Mouse (Mus musculus) CD4-positive, CD25-positive, alpha-beta regulatory T cell, adult 4 months (primary cell): ENCODE measurements at regions not wholly inside any gene's neighbourhood (a gene's known extent, or its start where the extent isn't known, plus 50 kb on each side); places are given as distances from the start of the nearest gene placed in this dataset.
A peak's percentile ranks its signal among the peaks of the same experiment; 100 is the strongest.

Experiments used
- ATAC-seq: one replicate; pipeline ENCODE4 v1.8.0; 2017

GRCm38 (mm10) chr2:79548039-79548600 lies 87.0 kb upstream of the Itprid2 start:
- ATAC-seq = no peak

DNA sequence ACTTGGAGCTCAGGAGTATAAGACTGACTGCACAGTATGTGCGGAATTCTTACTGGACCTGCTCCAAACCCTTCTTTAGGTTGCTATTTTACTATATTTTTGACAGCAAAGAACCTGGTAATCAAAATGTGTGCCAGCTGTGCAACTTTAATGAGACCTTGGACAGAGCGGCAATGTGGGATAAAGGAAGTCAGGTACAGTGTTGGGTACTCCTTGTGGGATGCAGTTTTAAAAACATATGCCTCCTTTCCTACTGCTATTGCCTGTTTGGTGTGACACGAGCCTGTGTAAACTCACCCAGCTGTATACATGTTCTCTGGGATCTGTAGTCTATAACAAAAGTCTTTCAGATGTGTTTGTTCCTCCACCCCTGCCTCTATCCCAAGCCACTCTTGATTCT lies 85.4 kb upstream of the Itprid2 start:
- no peak for ATAC-seq

DNA sequence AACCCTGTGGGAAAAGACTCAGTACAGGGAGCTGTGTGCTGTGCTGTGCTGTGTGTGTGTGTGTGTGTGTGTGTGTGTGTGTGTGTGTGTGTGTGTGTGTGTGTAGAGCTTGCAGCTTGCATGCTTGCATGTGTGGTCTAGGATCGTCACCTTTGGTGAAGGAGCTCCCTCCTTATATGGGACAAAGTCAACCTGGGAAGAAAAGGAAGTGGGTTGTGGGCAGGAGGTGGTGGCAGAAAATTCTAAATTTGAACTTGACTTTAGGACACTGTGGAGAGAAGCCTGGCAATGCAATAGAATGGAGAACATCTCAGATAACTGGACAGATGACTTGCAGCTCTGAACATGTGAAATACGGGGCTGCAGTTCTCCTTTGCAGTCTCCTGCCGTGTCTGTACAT lies 84.7 kb upstream of the Itprid2 start:
- ATAC-seq = no peak

- no peak for ATAC-seq
Measured at GRCm38 (mm10) chr2:79552481-79552880, 82.7 kb upstream of the Itprid2 start.

GRCm38 (mm10) chr2:79555395-79555794 lies 79.8 kb upstream of the Itprid2 start:
- peak; percentile 29 for ATAC-seq

DNA sequence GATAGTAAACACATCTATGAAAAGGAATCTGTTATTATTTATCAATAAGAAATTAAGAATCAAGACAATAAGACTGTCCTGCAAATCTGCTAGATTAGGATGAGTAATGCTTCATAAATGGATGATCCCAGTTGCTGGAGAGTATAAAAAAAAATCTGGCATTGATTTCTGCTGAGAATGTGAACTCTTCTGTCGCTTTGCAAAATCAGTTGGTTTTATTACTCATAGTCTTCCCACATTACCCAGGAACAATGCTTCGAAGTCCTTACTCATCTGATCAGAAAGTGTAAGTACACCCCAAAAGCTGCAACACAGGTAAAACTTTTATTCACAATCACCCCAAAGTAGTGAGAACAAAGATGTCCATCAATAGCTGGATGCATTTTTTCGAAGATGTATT lies 77.8 kb upstream of the Itprid2 start:
- ATAC-seq = no peak

- ATAC-seq = no peak
Measured at GRCm38 (mm10) chr2:79566280-79566933, 68.7 kb upstream of the Itprid2 start.

DNA sequence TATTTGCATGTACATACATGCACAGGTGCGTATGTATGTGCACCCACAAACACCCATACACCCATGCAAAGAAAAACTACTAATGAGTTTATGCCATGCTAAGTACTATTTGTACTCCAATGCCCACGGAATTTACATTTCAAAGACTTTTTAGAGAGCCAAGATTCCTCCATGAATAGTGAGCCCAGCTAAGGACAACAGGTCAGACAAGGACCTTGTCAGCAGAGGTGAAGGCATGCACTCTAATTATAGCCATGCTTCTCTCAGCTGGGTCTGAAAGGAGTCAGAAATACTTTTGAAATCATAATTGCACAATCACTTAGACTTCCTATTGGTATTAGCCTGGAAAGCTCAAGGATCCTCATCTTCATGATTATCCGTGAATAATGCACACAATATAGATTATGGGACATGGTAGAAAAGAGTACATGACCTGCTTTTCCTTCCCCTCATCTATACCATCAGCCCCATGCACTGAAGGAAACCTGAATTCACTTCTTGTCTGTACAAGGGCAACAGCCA lies 67.7 kb upstream of the Itprid2 start:
- ATAC-seq = no peak

GRCm38 (mm10) chr2:79569663-79570062 lies 65.5 kb upstream of the Itprid2 start:
- no peak for ATAC-seq

DNA sequence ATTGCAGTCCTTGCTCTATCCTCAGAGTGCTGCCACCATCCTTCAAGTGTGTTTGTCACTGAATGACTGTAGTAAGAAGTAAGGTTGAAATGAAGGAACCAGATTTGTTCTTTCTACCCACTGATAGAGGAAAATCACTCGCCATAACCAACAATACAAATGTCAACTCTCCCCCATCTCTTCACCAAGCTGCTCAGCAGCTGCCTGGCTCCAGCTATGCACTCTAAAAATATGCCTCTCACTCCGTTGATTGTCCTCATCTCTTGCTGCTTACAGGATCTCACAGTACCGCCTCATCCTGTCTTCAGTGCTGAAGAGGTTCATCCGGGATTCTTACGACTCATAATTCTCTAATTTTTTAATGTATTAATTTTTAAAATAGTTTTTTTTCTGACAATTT lies 63.2 kb upstream of the Itprid2 start:
- ATAC-seq = no peak

- ATAC-seq = no peak
Measured at GRCm38 (mm10) chr2:79575074-79575473, 60.1 kb upstream of the Itprid2 start.

DNA sequence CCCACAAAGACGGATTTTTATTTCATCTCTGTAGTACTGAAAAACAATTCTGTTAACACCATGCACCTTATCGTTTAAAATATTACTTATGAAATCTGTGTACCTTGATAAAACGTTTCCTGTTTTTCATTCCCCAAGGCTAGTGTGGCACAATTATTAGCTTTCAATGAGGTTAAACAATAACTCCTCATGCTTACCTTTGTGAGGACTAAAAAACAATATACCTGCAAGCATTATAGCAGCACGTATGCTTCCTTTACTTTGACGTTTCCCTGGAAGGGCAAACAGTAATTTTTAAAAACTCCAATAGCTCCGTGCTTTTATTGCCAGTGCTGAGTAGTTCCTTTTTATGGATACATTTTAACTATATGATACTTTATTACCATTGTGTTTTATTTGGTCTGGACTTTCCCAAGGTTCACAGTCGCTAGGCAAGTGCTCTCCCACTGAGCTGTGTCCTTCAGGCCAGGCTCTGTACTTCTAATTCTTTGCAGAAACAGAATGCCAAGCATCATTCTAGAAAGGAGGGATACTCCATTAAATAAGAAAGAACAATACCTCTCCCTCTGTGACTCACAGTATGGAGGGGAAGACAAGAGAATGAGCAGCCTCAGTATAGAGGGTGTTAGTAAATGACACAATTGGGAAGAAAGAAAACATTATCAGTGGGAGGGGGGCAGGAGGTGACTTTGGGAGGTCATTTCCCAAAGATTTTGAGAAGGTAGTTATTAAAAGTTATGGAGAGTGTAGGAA lies 50.0 kb upstream of the Itprid2 start:
- no peak for ATAC-seq
